Mouse (Mus musculus): ENCODE data around the gene Stx11. TPM values are rescaled to one million over a fixed set of nuclear protein-coding genes. Genes with fewer than 3 reads are reported as not detected.

Gene Stx11
- total RNA-seq, 2 experiments from 2014 or later, result 0.20 to 0.46 TPM

DNA sequence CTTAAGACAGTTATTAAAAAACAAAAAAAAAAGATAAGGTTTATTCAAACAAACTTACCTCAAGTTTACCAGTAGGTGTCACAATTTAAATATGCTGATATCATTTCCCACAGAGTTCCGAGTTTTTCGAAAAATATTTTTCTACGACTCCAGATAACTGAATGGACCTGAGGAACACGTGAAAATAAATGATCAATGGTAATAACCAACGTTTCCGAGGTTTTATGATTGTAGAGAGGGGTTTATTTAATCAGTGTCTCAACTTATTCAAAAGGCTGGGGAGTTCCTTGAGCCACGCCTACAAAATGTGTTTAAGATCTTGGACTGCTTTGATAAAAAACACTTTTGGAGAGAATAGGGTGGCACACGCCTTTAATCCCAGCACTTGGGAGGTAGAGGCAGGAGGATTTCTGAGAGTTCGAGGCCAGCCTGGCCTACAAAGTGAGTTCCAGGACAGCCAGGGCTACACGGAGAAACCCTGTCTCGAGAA is 42.5 kb downstream of the Stx11 start:
- intact Hi-C loops (cut with DNase I), result loop anchor here (1.0 to 2.0 kb wide), 2 partner anchors 52 to 227 kb away; partner anchors contain the start of gene Utrn
- Histone ChIP-seq H3K27ac (peak overlapping the region; percentile 88; the same call in 1 of the 2 replicates), H3K4me3 (peak overlapping the region; percentile 91)
- TF ChIP-seq CTCF (IDR thresholded peaks at IDR 0.05), result peak; percentile 25; the same call in 1 of the 2 replicates
- no peak for DNase-seq

DNA sequence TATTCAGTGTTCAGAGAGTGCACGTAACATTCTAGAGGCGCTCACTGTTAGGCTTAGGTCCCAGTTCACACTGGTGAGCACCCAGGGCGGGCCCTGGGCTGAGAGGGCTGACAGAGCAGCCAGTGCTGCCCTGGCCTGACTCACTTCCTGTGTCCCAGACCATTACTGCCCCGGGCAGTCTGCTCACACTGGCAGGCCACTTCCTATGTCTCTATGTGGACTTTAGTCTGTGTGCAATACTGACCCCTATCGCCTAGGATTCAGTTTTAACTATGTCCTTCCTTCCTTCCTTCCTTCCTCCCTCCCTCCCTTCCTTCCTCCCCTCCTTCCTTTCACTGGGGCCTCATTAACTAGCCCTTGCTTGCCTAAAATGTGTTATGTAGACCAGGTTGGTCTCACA is 44.8 kb downstream of the Stx11 start:
- TF ChIP-seq CTCF (IDR thresholded peaks at IDR 0.05), result peak; percentile 53
- intact Hi-C loops (cut with DNase I), result no loop called here
- H3K4me3 ChIP-seq, result no peak overlapping the region
- H3K27ac ChIP-seq, result peak overlapping the region; percentile 40
- peak; percentile 63 for DNase-seq

DNA sequence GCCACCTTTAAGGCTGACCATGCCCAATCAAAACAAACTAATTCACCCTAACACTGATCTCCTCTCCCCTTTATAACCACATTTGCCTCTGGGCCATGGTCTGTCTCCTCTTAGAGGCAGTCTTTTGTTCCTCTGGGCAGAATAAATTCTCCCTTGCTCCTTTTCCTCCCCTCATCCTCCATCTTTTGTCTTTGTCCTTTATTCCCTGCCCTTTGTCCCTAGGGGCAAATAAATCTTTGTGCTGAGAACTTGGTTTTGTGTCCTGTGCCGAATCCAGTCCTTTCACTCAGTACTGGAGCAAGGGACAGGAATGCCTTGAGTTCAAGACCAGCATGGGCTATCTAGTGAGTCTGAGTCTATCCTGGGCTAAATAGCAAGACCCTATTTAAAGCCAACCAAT is 46.5 kb downstream of the Stx11 start:
- Histone ChIP-seq H3K27ac (no peak overlapping the region), H3K4me3 (no peak overlapping the region)
- no peak for TF ChIP-seq CTCF (IDR thresholded peaks at IDR 0.05)
- intact Hi-C loops (cut with DNase I), result no loop called here
- no peak for DNase-seq

DNA sequence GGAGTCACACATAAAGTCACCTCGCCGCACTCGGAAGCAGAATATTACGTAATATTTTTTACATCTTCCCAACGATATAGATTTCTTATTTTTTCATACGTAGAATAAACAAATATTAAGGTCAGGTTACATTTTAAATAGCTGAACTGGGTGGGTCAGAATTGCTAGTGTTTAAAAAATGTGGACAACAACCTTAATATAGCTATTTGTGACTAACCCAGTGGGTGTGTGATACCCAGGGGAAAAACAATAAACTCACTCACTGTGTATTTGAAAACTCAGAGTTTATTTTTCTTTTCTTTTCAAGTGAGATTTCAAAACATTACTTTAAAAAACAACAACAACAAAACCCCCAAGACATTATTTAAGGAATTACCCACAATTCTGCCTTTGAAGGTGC is 47.7 kb downstream of the Stx11 start:
- intact Hi-C loops (cut with DNase I), result no loop called here
- DNase-seq, result no peak
- Histone ChIP-seq H3K4me3 (no peak overlapping the region), H3K27ac (peak overlapping the region; percentile 61)
- TF ChIP-seq CTCF (IDR thresholded peaks at IDR 0.05), result no peak

DNA sequence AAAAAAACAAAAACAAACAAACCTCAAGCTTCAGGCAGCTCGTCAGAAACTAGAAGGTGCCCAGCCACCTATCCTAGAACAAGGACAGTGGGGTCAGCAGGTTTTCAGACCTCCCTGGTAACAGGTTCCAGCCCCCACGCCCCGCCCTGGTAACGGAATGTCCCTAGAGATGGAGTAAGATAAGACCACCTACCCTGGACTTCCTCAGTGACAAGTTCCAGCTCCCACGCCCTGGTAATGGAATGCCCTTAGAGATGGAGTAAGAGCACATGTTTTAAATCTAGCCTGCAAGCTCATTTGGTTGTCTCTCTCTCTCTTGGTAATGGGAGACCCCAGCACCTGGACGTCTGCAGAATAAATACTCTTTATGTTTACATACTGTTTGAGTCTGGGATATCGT is 48.3 kb downstream of the Stx11 start:
- TF ChIP-seq CTCF (IDR thresholded peaks at IDR 0.05), result no peak
- H3K4me3 ChIP-seq, result no peak overlapping the region
- no peak for DNase-seq
- intact Hi-C loops (cut with DNase I), result no loop called here
- H3K27ac ChIP-seq, result peak overlapping the region; percentile 61

DNA sequence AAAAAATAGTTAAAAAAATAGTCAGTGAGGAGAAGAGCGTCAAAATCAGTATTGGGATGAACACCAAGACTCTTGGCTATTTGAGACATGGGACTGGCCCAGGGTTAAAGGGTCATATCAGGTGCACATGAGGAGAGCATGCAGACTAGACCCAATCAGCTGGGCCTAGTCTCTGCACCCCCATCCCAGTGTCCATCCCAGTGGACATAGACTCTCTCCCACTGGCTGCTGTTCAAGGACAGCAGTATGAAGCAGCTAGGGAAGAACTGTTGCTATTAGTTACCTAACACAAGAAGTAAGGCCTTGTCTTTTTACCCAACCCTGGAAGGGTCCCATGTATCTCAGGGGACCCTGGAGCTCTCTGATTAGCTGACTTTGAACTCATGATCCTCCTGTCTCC is 49.9 kb downstream of the Stx11 start:
- Histone ChIP-seq H3K4me3 (no peak overlapping the region), H3K27ac (no peak overlapping the region)
- TF ChIP-seq CTCF (IDR thresholded peaks at IDR 0.05), result no peak
- intact Hi-C loops (cut with DNase I), result no loop called here
- DNase-seq, result no peak

DNA sequence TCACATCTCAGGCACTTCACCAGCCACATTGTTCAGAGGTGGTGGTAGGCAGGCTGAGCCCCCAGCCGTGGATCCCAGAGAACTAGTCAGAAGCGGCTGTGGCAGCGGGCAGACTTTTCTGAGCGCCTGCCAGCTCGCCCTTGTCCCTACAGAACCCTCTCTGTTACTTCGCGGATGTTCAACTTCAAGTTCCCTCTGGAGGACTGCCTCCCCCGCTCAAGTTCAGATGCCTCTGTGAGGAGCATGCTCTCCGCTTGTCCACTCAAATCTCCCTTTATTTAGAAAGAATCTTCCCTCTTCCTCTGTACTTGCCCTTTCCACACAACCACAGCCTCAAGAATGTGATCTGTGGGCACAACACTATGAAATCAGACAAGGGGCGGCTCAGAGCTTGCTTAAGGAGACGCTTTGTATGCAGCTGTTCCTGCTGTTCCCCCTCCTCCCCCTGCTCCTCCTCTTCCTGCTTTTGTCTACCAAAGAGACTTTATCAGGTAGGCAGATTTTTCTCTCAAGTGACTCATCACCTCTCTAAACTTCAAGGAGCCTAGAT is 52.0 kb downstream of the Stx11 start:
- Histone ChIP-seq H3K27ac (peak overlapping the region; percentile 36; the same call in 1 of the 2 replicates), H3K4me3 (peak overlapping the region; percentile 61)
- no peak for TF ChIP-seq CTCF (IDR thresholded peaks at IDR 0.05)
- DNase-seq, result peak; percentile 35
- intact Hi-C loops (cut with DNase I), result no loop called here

DNA sequence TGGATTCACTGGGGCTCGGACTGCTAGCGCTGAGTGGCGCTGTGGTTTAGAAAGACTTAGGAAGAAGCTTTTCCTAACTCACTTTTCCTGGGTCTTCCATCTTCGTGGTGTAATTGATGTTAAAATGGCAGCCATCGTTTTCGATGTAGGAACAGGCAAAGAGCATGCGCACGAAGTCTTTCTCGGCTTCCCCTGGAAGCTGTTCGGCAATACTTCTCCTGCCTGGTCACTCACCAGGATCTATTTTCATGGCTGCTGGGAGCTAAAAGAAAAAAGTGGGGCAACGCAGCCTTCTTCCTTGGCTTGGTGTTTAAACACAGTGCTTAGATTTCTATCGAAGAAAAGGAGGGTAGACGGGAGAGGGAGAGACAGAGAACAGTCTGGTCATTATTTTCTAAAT is 52.6 kb downstream of the Stx11 start:
- intact Hi-C loops (cut with DNase I), result no loop called here
- no peak for TF ChIP-seq CTCF (IDR thresholded peaks at IDR 0.05)
- DNase-seq, result no peak
- peak overlapping the region; percentile 61 for H3K4me3 ChIP-seq
- peak overlapping the region; percentile 36; the same call in 1 of the 2 replicates for H3K27ac ChIP-seq

DNA sequence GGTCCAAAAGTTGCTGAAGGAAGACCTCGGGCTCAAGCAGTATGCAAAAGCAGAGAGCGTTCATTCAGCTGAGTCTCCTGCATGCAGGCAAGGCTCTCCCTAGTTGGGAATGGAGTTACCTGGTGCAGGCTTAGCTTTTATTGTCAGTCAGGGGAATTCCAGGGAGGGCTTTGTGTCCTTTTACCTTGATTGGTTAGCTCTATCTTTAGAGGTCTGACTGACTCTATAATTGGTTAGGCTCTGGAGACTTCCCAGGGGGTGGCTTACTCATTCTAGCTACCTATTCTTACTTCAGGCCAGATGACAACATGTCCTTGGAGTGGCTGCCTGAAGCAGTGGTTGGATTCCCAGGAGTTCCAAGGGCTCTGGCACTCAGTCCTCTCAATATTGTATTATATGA is 54.2 kb downstream of the Stx11 start:
- intact Hi-C loops (cut with DNase I), result no loop called here
- H3K4me3 ChIP-seq, result no peak overlapping the region
- no peak for DNase-seq
- H3K27ac ChIP-seq, result no peak overlapping the region
- no peak for TF ChIP-seq CTCF (IDR thresholded peaks at IDR 0.05)

DNA sequence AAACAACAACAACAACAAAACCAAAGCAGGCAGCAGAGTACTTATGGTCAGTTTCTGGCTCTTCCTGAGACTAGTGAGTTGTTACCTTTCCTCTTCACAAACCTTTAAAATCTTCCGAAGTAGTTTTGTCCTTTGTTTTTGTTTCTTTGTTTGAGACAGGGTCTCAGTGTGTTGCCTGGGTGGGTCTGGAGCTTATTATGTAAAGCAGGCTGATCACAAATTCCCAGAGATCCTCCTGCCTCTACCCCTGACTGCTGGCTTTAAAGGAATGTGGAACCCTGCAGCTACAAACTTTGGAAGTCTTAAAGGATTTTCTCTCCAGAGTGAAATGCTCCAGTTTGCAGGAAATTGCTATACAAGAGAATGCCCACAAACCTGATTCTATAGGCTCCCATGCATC is 54.9 kb downstream of the Stx11 start:
- TF ChIP-seq CTCF (IDR thresholded peaks at IDR 0.05), result no peak
- H3K27ac ChIP-seq, result no peak overlapping the region
- DNase-seq, result no peak
- H3K4me3 ChIP-seq, result no peak overlapping the region
- intact Hi-C loops (cut with DNase I), result no loop called here

DNA sequence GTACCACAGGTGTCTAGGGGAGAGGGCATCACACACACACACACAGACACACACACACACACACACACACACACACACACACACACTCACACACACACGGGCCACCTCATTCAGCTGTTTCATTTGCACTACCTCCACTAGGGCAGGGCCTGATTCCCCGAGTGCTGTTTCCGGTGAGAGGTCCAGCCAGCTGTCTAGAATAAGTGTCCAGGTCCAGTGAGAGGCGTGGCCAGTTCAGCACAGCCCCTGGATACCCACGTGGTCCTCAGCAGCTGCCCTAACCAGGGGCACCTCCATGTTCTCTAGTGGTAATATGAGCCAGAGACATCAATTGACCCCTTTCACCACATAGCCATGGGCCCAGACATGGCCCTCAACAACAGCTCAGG is 60.0 kb downstream of the Stx11 start:
- Histone ChIP-seq H3K4me3 (no peak overlapping the region), H3K27ac (no peak overlapping the region)
- no peak for DNase-seq
- TF ChIP-seq CTCF (IDR thresholded peaks at IDR 0.05), result no peak
- intact Hi-C loops (cut with DNase I), result no loop called here

DNA sequence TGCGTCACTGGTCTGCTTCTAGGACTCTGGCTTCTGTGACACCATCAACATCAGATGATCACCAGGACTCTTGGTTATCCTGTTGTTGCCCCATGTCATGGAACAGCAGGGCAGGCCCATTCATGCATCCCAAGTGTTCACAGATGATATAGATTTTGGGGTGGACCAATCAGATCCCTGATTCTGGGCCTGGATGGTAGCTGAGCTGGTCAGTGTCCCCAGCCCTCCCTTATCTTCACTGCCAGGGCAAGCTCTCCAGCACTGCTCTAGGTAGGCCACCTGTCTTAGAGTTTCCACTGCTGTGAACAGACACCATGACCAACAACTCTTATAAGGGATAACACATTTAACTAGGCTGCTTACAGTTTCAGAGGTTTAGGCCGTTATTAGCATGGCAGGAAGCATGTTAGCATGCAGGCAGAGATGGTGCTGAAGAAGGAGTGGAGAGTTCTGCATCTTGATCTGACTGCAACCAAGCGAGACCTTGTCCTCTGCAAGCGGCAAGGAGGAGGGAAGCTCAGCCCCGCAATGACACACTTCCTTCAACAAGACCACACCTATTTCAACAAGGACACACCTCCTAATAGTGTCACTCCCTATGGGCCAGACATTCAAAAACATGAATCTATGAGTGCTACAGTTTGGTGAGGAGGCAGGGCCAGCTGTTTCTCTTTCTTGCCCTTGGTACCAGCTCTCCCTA is 60.5 kb downstream of the Stx11 start:
- intact Hi-C loops (cut with DNase I), result no loop called here
- no peak for DNase-seq
- no peak for TF ChIP-seq CTCF (IDR thresholded peaks at IDR 0.05)
- Histone ChIP-seq H3K27ac (no peak overlapping the region), H3K4me3 (no peak overlapping the region)

DNA sequence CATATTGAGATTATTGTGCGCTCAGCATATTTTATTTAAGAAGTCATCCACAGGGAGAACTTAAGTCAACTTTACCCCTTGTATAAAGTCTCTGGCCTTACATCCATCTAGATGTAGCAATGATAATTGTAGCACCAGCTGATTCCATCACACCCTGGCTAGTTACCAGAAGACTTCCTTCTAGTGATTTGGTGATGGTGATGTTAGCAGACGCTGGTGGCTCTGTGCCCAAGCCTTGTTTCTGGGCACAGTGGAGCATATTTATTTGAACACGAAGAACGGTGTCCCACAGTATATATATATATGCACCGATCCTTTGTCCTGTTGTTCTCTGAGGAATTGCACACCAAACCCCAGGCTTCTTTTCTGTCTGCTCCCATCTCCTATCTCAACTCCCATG is 64.2 kb downstream of the Stx11 start:
- DNase-seq, result no peak
- no peak for TF ChIP-seq CTCF (IDR thresholded peaks at IDR 0.05)
- H3K4me3 ChIP-seq, result no peak overlapping the region
- intact Hi-C loops (cut with DNase I), result no loop called here
- H3K27ac ChIP-seq, result no peak overlapping the region

DNA sequence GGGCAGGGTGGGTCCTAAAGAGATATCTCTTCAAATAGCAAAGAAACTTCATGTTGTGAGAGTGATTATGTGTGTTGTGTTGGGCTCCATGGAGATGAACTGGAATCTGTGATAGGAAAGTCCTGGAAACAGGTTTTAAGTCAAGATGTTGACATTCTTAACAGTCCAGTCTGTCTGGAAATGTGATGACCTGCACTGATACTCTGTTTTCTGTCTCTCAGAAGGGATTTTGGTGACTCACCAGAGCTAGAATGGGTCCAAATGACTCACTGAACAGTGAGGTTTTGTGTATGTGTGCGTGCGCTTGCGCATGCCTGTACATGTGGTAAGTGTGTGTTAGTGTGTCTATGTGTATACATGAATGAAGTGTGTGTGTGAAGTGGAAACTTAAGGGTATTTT is 70.8 kb downstream of the Stx11 start:
- no peak for DNase-seq
- Histone ChIP-seq H3K4me3 (no peak overlapping the region), H3K27ac (no peak overlapping the region)
- TF ChIP-seq CTCF (IDR thresholded peaks at IDR 0.05), result no peak
- intact Hi-C loops (cut with DNase I), result no loop called here

Measured in gastrocnemius, adult 2 months (tissue).